Mouse (Mus musculus) neural tube, embryonic 11.5 days (tissue): ENCODE results near the gene Ccser2. TPM values are rescaled to one million over a fixed set of nuclear protein-coding genes. Genes with fewer than 3 reads are reported as not detected.

Experiments used
- polyA plus RNA-seq: library from polyadenylated mRNA; unstranded; fragments of >200 nt; fragmentation: Nextera tagmentation; extraction: Ambion mirVana; gene quantifications from 2 replicates; pipeline ENCODE4 v1.2.1, GENCODE M21; 2014

Ccser2 gene
- polyA plus RNA-seq, 1 experiment from 2014 or later: 50.9 TPM

Other genes with a start within 250 kb of the Ccser2 start
- not detected in 2 replicates for gene Rgr, start 80.2 kb upstream of the Ccser2 start, polyA plus RNA-seq
- gene Lrit1, start 86.1 kb upstream of the Ccser2 start, polyA plus RNA-seq: not detected in 2 replicates
- not detected in 2 replicates for gene Lrit2, start 99.2 kb upstream of the Ccser2 start, polyA plus RNA-seq
- gene Cdhr1, start 129.6 kb upstream of the Ccser2 start, polyA plus RNA-seq: 3.5 and 4.8 TPM in 2 replicates
- 0.68 TPM in 1 of 2 replicates, not detected in the other for gene 2610528A11Rik, start 145.2 kb upstream of the Ccser2 start, polyA plus RNA-seq
- 208 and 215 TPM in 2 replicates for gene Ghitm, start 166.5 kb upstream of the Ccser2 start, polyA plus RNA-seq